Mouse (Mus musculus) lung, adult 2 months (tissue): Measurements from ENCODE around the gene Snx9.

Source experiments
- CTCF ChIP-seq: fragments of 200-500 bp; IDR thresholded peaks from 2 replicates; pipeline ENCODE4 v1.5.1; 2011; ENCODE audit warnings: mild to moderate bottlenecking, low read length, control low read depth; ENCODE audit not compliant: insufficient read depth
- POLR2A ChIP-seq: fragments of 200-500 bp; IDR thresholded peaks from 2 replicates; pipeline ENCODE4 v1.6.1; 2011; ENCODE audit warnings: low read depth, mild to moderate bottlenecking, control low read depth, low read length, borderline replicate concordance; ENCODE audit errors: extremely low read depth

GRCm38 (mm10) chr17:5970298-5970821, 129.2 kb downstream of the Snx9 start:
- TF ChIP-seq POLR2A (no peak), CTCF (no peak)
